Mouse (Mus musculus): Measurements from ENCODE around the gene Nuak1. TPM values are rescaled to one million over a fixed set of nuclear protein-coding genes. Genes with fewer than 3 reads are reported as not detected.
A peak's percentile ranks its signal among the peaks of the same experiment; 100 is the strongest.

Gene Nuak1
- polyA plus RNA-seq, 1 experiment from 2014 or later: 0.70 TPM

DNA sequence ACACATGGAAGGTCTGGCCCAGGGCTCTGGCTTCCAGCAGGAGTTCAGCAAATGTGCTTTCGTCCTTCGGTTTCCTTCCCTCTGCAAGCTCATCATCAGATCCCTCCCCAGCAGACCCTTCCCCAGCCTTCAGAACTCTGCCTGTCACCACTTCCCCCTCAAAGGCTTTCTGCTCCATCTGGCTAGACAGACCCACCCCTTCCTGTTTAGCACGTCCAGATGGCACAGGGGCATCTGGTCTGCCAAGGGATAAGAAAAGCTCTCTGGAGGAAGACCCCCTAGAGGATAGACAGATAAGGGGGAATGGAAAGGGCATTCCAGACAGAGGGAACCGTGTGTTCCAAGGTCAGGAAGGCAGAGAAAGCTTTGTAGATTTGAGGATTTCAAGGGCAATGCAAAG is 53.1 kb downstream of the Nuak1 start:
- DNase-seq (ENCODE audit: low spot score) (no peak), ATAC-seq (replicated peaks; ENCODE audit: low FRiP score) (no peak)
- peak overlapping the region; percentile 6; the same call in 1 of the 2 replicates for H3K4me2 ChIP-seq
- peaks cover 35% of the 10 kb centered on the region for H3K4me1 ChIP-seq (replicated peaks; ENCODE audit: control insufficient read depth, insufficient read depth, low read length)
- H3K36me3 ChIP-seq (ENCODE audit: control insufficient read depth, insufficient read depth, low read length): no peaks in the 10 kb centered on the region
- H3K27ac ChIP-seq (ENCODE audit: low read depth, low read length): no peak overlapping the region
- no peaks in the 10 kb centered on the region for H3K9me3 ChIP-seq (ENCODE audit: control insufficient read depth, low read length)
- no peaks in the 10 kb centered on the region; the same call in 1 of the 2 replicates for H3K27me3 ChIP-seq (replicated peaks; ENCODE audit: control insufficient read depth, insufficient read depth, low read length)
- H3K4me3 ChIP-seq (ENCODE audit: low read depth, low read length): no peak overlapping the region
- H3K9ac ChIP-seq (ENCODE audit: low read depth, low read length): no peak overlapping the region
- 12% methylated on average over 4 of the region's 4 CpGs for WGBS

GRCm38 (mm10) chr10:84386625-84387242 is 53.7 kb downstream of the Nuak1 start:
- H3K4me2 ChIP-seq: no peak overlapping the region
- no peak for DNase-seq (ENCODE audit: low spot score)
- no peak overlapping the region for H3K4me3 ChIP-seq (ENCODE audit: low read depth, low read length)
- H3K27me3 ChIP-seq (replicated peaks; ENCODE audit: control insufficient read depth, insufficient read depth, low read length): no peaks in the 10 kb centered on the region; the same call in 1 of the 2 replicates
- WGBS: 60% methylated on average over 13 of the region's 13 CpGs
- no peaks in the 10 kb centered on the region for H3K36me3 ChIP-seq (ENCODE audit: control insufficient read depth, insufficient read depth, low read length)
- no peaks in the 10 kb centered on the region for H3K9me3 ChIP-seq (ENCODE audit: control insufficient read depth, low read length)
- H3K4me1 ChIP-seq (replicated peaks; ENCODE audit: control insufficient read depth, insufficient read depth, low read length): peaks cover 35% of the 10 kb centered on the region
- no peak overlapping the region for H3K9ac ChIP-seq (ENCODE audit: low read depth, low read length)
- H3K27ac ChIP-seq (ENCODE audit: low read depth, low read length): no peak overlapping the region
- no peak for ATAC-seq (replicated peaks; ENCODE audit: low FRiP score)

- Histone ChIP-seq H3K9me3 (ENCODE audit: control insufficient read depth, low read length) (no peaks in the 10 kb centered on the region), H3K4me1 (replicated peaks; ENCODE audit: control insufficient read depth, insufficient read depth, low read length) (peaks cover 35% of the 10 kb centered on the region), H3K27ac (ENCODE audit: low read depth, low read length) (no peak overlapping the region), H3K27me3 (replicated peaks; ENCODE audit: control insufficient read depth, insufficient read depth, low read length) (no peaks in the 10 kb centered on the region; the same call in 1 of the 2 replicates), H3K9ac (ENCODE audit: low read depth, low read length) (no peak overlapping the region), H3K4me2 (no peak overlapping the region), H3K36me3 (ENCODE audit: control insufficient read depth, insufficient read depth, low read length) (no peaks in the 10 kb centered on the region), H3K4me3 (ENCODE audit: low read depth, low read length) (no peak overlapping the region)
- WGBS: 79% methylated on average over 3 of the region's 3 CpGs
- DNase-seq (ENCODE audit: low spot score) (no peak), ATAC-seq (replicated peaks; ENCODE audit: low FRiP score) (no peak)
These were observed 54.2 kb downstream of the Nuak1 start for GRCm38 (mm10) chr10:84386214-84386613.

DNA sequence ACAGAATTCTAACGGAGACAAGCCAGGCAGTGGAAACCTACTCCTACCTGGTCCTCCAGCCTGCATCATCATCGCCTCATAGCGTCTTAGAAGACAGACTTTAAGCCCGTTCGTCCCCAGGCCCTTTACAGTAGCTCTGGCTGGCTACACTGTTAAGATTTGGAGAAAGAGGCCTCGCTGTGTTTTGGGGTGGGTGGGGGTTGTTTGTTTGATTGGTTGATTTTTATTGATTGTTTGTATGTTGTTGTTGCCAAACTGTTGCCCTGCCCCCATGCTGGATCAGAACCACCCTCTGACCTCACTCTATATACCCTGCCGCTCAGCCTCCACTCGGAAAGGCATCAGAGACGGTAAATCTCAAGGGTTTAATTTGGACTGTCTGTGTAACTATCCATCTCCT is 55.6 kb downstream of the Nuak1 start:
- Histone ChIP-seq H3K27me3 (replicated peaks; ENCODE audit: control insufficient read depth, insufficient read depth, low read length) (no peaks in the 10 kb centered on the region), H3K4me1 (replicated peaks; ENCODE audit: control insufficient read depth, insufficient read depth, low read length) (peaks cover 35% of the 10 kb centered on the region), H3K9ac (ENCODE audit: low read depth, low read length) (no peak overlapping the region), H3K4me2 (no peak overlapping the region), H3K4me3 (ENCODE audit: low read depth, low read length) (no peak overlapping the region), H3K9me3 (ENCODE audit: control insufficient read depth, low read length) (no peaks in the 10 kb centered on the region), H3K27ac (ENCODE audit: low read depth, low read length) (no peak overlapping the region), H3K36me3 (ENCODE audit: control insufficient read depth, insufficient read depth, low read length) (no peaks in the 10 kb centered on the region)
- ATAC-seq (replicated peaks; ENCODE audit: low FRiP score): no peak
- 70% methylated on average over 9 of the region's 9 CpGs for WGBS
- DNase-seq (ENCODE audit: low spot score): no peak

GRCm38 (mm10) chr10:84382900-84383883 is 57.2 kb downstream of the Nuak1 start:
- no peaks in the 10 kb centered on the region for H3K9me3 ChIP-seq (ENCODE audit: control insufficient read depth, low read length)
- peak; percentile 67 for ATAC-seq (replicated peaks; ENCODE audit: low FRiP score)
- H3K4me2 ChIP-seq: no peak overlapping the region
- no peaks in the 10 kb centered on the region for H3K36me3 ChIP-seq (ENCODE audit: control insufficient read depth, insufficient read depth, low read length)
- 9% methylated on average over 17 of the region's 17 CpGs for WGBS
- H3K27me3 ChIP-seq (replicated peaks; ENCODE audit: control insufficient read depth, insufficient read depth, low read length): no peaks in the 10 kb centered on the region
- no peak overlapping the region for H3K9ac ChIP-seq (ENCODE audit: low read depth, low read length)
- DNase-seq (ENCODE audit: low spot score): no peak
- H3K4me1 ChIP-seq (replicated peaks; ENCODE audit: control insufficient read depth, insufficient read depth, low read length): peaks cover 27% of the 10 kb centered on the region
- no peak overlapping the region for H3K4me3 ChIP-seq (ENCODE audit: low read depth, low read length)
- no peak overlapping the region for H3K27ac ChIP-seq (ENCODE audit: low read depth, low read length)

GRCm38 (mm10) chr10:84381276-84381798 is 59.1 kb downstream of the Nuak1 start:
- no peaks in the 10 kb centered on the region for H3K27me3 ChIP-seq (replicated peaks; ENCODE audit: control insufficient read depth, insufficient read depth, low read length)
- peaks cover 12% of the 10 kb centered on the region for H3K4me1 ChIP-seq (replicated peaks; ENCODE audit: control insufficient read depth, insufficient read depth, low read length)
- H3K9ac ChIP-seq (ENCODE audit: low read depth, low read length): no peak overlapping the region
- no peaks in the 10 kb centered on the region for H3K36me3 ChIP-seq (ENCODE audit: control insufficient read depth, insufficient read depth, low read length)
- H3K4me2 ChIP-seq: no peak overlapping the region
- H3K4me3 ChIP-seq (ENCODE audit: low read depth, low read length): no peak overlapping the region
- no peak overlapping the region for H3K27ac ChIP-seq (ENCODE audit: low read depth, low read length)
- H3K9me3 ChIP-seq (ENCODE audit: control insufficient read depth, low read length): no peaks in the 10 kb centered on the region
- WGBS: 68% methylated on average over 2 of the region's 2 CpGs
- DNase-seq (ENCODE audit: low spot score) (no peak), ATAC-seq (replicated peaks; ENCODE audit: low FRiP score) (no peak)

- Histone ChIP-seq H3K36me3 (ENCODE audit: control insufficient read depth, insufficient read depth, low read length) (no peaks in the 10 kb centered on the region), H3K27ac (ENCODE audit: low read depth, low read length) (no peak overlapping the region), H3K4me2 (no peak overlapping the region), H3K9ac (ENCODE audit: low read depth, low read length) (no peak overlapping the region), H3K9me3 (ENCODE audit: control insufficient read depth, low read length) (no peaks in the 10 kb centered on the region), H3K27me3 (replicated peaks; ENCODE audit: control insufficient read depth, insufficient read depth, low read length) (no peaks in the 10 kb centered on the region), H3K4me3 (ENCODE audit: low read depth, low read length) (no peak overlapping the region), H3K4me1 (replicated peaks; ENCODE audit: control insufficient read depth, insufficient read depth, low read length) (peaks cover 12% of the 10 kb centered on the region)
- WGBS: 86% methylated on average over 1 of the region's 1 CpGs
- DNase-seq (ENCODE audit: low spot score): no peak
- ATAC-seq (replicated peaks; ENCODE audit: low FRiP score): no peak
These were observed 61.0 kb downstream of the Nuak1 start for GRCm38 (mm10) chr10:84379366-84379765.

DNA sequence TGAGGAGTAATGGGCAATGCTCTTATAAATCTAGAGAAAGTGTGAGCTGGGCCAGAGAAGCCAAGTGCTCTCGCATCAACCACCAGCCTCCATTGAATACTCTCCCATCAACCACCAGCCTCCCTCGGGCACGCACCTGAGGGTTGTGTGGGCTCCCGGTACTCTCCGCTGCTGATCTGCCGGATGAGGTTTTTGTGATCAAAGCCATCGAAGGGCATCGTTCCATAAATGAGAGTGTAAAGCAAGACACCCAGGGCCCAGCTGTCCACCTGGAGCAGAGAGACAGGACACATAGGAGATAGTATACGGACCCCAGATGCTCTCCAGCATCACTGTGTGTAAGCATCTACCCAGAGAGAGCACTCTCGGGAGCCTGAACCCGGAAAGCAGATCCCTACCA is 62.4 kb downstream of the Nuak1 start:
- no peaks in the 10 kb centered on the region for H3K36me3 ChIP-seq (ENCODE audit: control insufficient read depth, insufficient read depth, low read length)
- no peak overlapping the region for H3K27ac ChIP-seq (ENCODE audit: low read depth, low read length)
- peaks cover 2% of the 10 kb centered on the region; the same call in 1 of the 2 replicates for H3K4me1 ChIP-seq (replicated peaks; ENCODE audit: control insufficient read depth, insufficient read depth, low read length)
- H3K9me3 ChIP-seq (ENCODE audit: control insufficient read depth, low read length): no peaks in the 10 kb centered on the region
- no peak overlapping the region for H3K9ac ChIP-seq (ENCODE audit: low read depth, low read length)
- no peaks in the 10 kb centered on the region for H3K27me3 ChIP-seq (replicated peaks; ENCODE audit: control insufficient read depth, insufficient read depth, low read length)
- DNase-seq (ENCODE audit: low spot score): no peak
- 90% methylated on average over 11 of the region's 11 CpGs for WGBS
- no peak overlapping the region for H3K4me2 ChIP-seq
- H3K4me3 ChIP-seq (ENCODE audit: low read depth, low read length): no peak overlapping the region
- no peak for ATAC-seq (replicated peaks; ENCODE audit: low FRiP score)

Measured in liver, embryonic 11.5 days (tissue).